Mouse (Mus musculus) CH12.LX (cell line): ENCODE measurements around the gene Ugt1a6b. TPM values are rescaled to one million over a fixed set of nuclear protein-coding genes. Genes with fewer than 3 reads are reported as not detected.

ENCODE experiments used
- DNase-seq: peaks from one replicate; pipeline ENCODE4 v3.0.0-alpha.2; 2013; ENCODE audit errors: extremely low read depth
- H3K27ac ChIP-seq: 2 replicates; pipeline ENCODE4 v1.5.1; 2012; ENCODE audit warnings: low read depth, mild to moderate bottlenecking, control low read depth, moderate library complexity; ENCODE audit not compliant: insufficient read depth
- H3K27me3 ChIP-seq: replicated peaks from 2 replicates; pipeline ENCODE3; 2012; ENCODE audit warnings: inconsistent platforms
- H3K36me3 ChIP-seq, 2 experiments: replicated peaks in 1 of 2; 2 replicates each; pipeline versions ENCODE3 to v1.6.1; 2012; ENCODE audit warnings: inconsistent platforms in 1 of 2, low read length in 1 of 2, mild to moderate bottlenecking in 1 of 2, mixed read lengths in 1 of 2, moderate library complexity in 1 of 2; ENCODE audit not compliant: control insufficient read depth in 1 of 2, insufficient read depth in 1 of 2
- H3K4me1 ChIP-seq, 2 experiments: 2 replicates each; pipeline ENCODE4 v1.6.1; 2012; ENCODE audit warnings: inconsistent platforms in 1 of 2, moderate library complexity in 1 of 2; ENCODE audit not compliant: insufficient read depth in 2 of 2, control insufficient read depth in 1 of 2
- H3K4me2 ChIP-seq: 2 replicates; pipeline ENCODE4 v1.6.1; 2012; ENCODE audit warnings: low read depth, mild to moderate bottlenecking, control low read depth; ENCODE audit not compliant: poor library complexity, insufficient read depth, severe bottlenecking
- H3K4me3 ChIP-seq, 3 experiments: fragments of 150-350 bp in 1 of 3; sonication (generic) in 1 of 3; replicated peaks in 1 of 3; 2 replicates each; pipeline versions ENCODE3 to v1.5.1; 2011 to 2012; ENCODE audit warnings: low read depth in 2 of 3, low read length in 2 of 3, mild to moderate bottlenecking in 2 of 3, moderate library complexity in 2 of 3, control low read depth in 1 of 3, improper control_type of control experiment in 1 of 3, inconsistent platforms in 1 of 3, mixed read lengths in 1 of 3; ENCODE audit not compliant: poor library complexity in 1 of 3
- H3K79me2 ChIP-seq: replicated peaks from 2 replicates; pipeline ENCODE4 v1.6.1; 2012; ENCODE audit warnings: mild to moderate bottlenecking, moderate library complexity; ENCODE audit not compliant: control insufficient read depth, poor library complexity, insufficient read depth, severe bottlenecking; ENCODE audit errors: extremely low read depth
- H3K9ac ChIP-seq: 2 replicates; pipeline ENCODE4 v1.6.1; 2012; ENCODE audit warnings: low read depth, mild to moderate bottlenecking, control low read depth, moderate library complexity; ENCODE audit not compliant: insufficient read depth
- H3K9me3 ChIP-seq: replicated peaks from 2 replicates; pipeline ENCODE3; 2012; ENCODE audit warnings: low read length, inconsistent platforms, mixed read lengths
- BHLHE40 ChIP-seq: IDR thresholded peaks from 2 replicates; pipeline ENCODE4 v1.6.1; 2011; ENCODE audit warnings: mild to moderate bottlenecking, low read depth, low read length, improper control_type of control experiment
- CHD2 ChIP-seq: IDR thresholded peaks from 2 replicates; pipeline ENCODE4 v1.6.1; 2011; ENCODE audit warnings: low read length, improper control_type of control experiment
- CTCF ChIP-seq, 2 experiments: IDR thresholded peaks in 1 of 2; conservative IDR thresholded peaks in 1 of 2; 2 replicates each; pipeline ENCODE4 v1.5.1; 2011 to 2012; ENCODE audit warnings: low read depth in 2 of 2, low read length in 2 of 2, improper control_type of control experiment in 1 of 2, inconsistent platforms in 1 of 2, mild to moderate bottlenecking in 1 of 2, moderate library complexity in 1 of 2
- MAZ ChIP-seq: IDR thresholded peaks from 2 replicates; pipeline ENCODE4 v1.6.1; 2012; ENCODE audit warnings: low read depth, mild to moderate bottlenecking, inconsistent platforms, low read length, improper control_type of control experiment, moderate library complexity
- MEF2A ChIP-seq: IDR thresholded peaks from 2 replicates; pipeline ENCODE4 v1.6.1; 2014; ENCODE audit warnings: low read depth, mild to moderate bottlenecking, inconsistent platforms, low read length, improper control_type of control experiment, borderline replicate concordance
- MYC ChIP-seq: IDR thresholded peaks from 2 replicates; pipeline ENCODE4 v1.6.1; 2011; ENCODE audit warnings: low read depth, mild to moderate bottlenecking, improper control_type of control experiment, low read length
- POLR2AphosphoS2 ChIP-seq: IDR thresholded peaks from 2 replicates; pipeline ENCODE4 v1.6.1; 2011; ENCODE audit warnings: low read depth, low read length, improper control_type of control experiment
- RAD21 ChIP-seq: IDR thresholded peaks from 2 replicates; pipeline ENCODE4 v1.6.1; 2011; ENCODE audit warnings: low read depth, mild to moderate bottlenecking, low read length, improper control_type of control experiment, moderate library complexity
- SIN3A ChIP-seq: IDR thresholded peaks from 2 replicates; pipeline ENCODE4 v1.6.1; 2012; ENCODE audit warnings: low read length, improper control_type of control experiment, inconsistent platforms
- TBP ChIP-seq: conservative IDR thresholded peaks from 2 replicates; pipeline ENCODE4 v1.6.1; 2011; ENCODE audit warnings: low read depth, low read length, improper control_type of control experiment
- TCF12 ChIP-seq: IDR thresholded peaks from 2 replicates; pipeline ENCODE4 v1.6.1; 2014; ENCODE audit warnings: low read depth, mild to moderate bottlenecking, inconsistent platforms, low read length, improper control_type of control experiment
- USF2 ChIP-seq: conservative IDR thresholded peaks from 2 replicates; pipeline ENCODE4 v1.6.1; 2011; ENCODE audit warnings: low read depth, low read length, improper control_type of control experiment
- dilution Hi-C: fragments of 300-500 bp; cut with MboI; formaldehyde crosslinking; loops from 2 replicates; pipeline ENCODE4 v1.14.3; 2020; ENCODE audit warnings: low sequenced_read_pairs; ENCODE audit not compliant: extremely low pct_unique_long_range_greater_than_20kb, extremely low pct_ligation_motif_present
- in situ Hi-C: fragments of 300-500 bp; cut with MboI; formaldehyde crosslinking; loops from 3 replicates; pipeline ENCODE4 v1.14.3; 2019; ENCODE audit warnings: low sequenced_read_pairs, low pct_ligation_motif_present, low pct_unique_long_range_greater_than_20kb, mixed read lengths
- polyA plus RNA-seq: library from polyadenylated mRNA; unstranded; fragments of >175 nt; gene quantifications from 2 replicates; pipeline ENCODE4 v1.2.1, GENCODE M21; 2012; ENCODE audit warnings: low read depth; ENCODE audit not compliant: insufficient read length
- total RNA-seq, 2 experiments: library from RNA; depleted of rRNA; stranded (reverse); fragments of 300-350 nt in 1 of 2; fragments of >200 nt in 1 of 2; gene quantifications; 2 replicates each; pipeline ENCODE4 v1.2.3; 2012 to 2014

Gene Ugt1a6b
- total and polyA plus RNA-seq, 3 experiments, result 0.13 to 0.26 TPM; not detected in 1

DNA sequence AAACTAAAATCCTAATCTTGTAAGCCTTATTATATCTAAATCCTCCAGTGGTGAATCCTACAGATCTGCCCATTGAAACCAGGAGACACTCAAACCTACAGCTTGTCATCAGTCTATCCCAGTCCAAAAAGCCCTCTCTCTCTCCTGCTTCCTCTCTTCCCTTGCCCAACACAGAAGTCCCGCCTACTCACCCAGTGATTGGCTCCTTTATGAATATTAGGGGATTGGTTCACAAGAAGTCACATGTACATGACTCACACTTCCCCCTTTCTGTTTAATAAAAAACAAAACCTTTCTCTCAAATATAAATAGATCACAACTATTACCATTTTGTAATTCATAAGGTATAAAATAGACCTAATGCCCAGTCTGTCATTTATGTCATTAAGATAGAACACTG lies 25.9 kb upstream of the Ugt1a6b start:
- no peaks in the 10 kb centered on the region for H3K36me3 ChIP-seq
- H3K79me2 ChIP-seq, result no peaks in the 10 kb centered on the region
- no peak overlapping the region for H3K4me3 ChIP-seq
- dilution Hi-C loops (no loop called here), in situ Hi-C loops (no loop called here)
- no peak overlapping the region for H3K27ac ChIP-seq
- H3K27me3 ChIP-seq, result no peaks in the 10 kb centered on the region
- no peaks in the 10 kb centered on the region; a peak in 1 of 4 replicates for H3K4me1 ChIP-seq
- no peak overlapping the region for H3K9ac ChIP-seq
- H3K9me3 ChIP-seq, result no peaks in the 10 kb centered on the region
- no peak for TF ChIP-seq BHLHE40
- no peak for TF ChIP-seq USF2
- no peak for TF ChIP-seq TCF12
- no peak for TF ChIP-seq CHD2
- TF ChIP-seq MEF2A, result no peak
- TF ChIP-seq RAD21, result no peak
- TF ChIP-seq SIN3A, result no peak
- no peak for TF ChIP-seq MYC
- TF ChIP-seq, all 38 proteins: peak for 0
- no peak overlapping the region for H3K4me2 ChIP-seq
- DNase-seq, result peak; percentile 21

DNA sequence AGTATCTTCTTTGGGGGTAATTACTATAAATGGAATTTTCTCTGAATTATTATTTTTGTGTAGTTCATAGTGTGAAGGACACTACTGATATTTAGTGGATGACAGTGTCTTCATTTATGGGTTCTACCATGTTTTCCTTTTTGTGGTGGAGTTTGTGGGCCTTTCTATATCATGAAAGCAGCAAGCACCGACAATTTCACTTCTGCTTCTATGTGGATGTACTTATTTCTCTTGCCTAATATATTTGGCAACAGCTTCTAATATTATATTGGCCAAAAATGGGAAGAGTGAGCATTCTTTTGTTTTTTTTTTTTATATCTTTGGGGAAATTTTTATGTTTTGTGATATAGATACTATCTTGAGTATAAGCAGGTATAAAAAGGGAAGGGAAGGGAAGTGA lies 21.4 kb upstream of the Ugt1a6b start:
- Histone ChIP-seq H3K27ac (no peak overlapping the region), H3K27me3 (no peaks in the 10 kb centered on the region), H3K9me3 (no peaks in the 10 kb centered on the region), H3K79me2 (no peaks in the 10 kb centered on the region), H3K4me1 (no peaks in the 10 kb centered on the region; a peak in 1 of 4 replicates), H3K4me2 (no peak overlapping the region), H3K36me3 (no peaks in the 10 kb centered on the region), H3K9ac (no peak overlapping the region), H3K4me3 (no peak overlapping the region)
- no peak for TF ChIP-seq MAZ
- TF ChIP-seq BHLHE40, result no peak
- no peak for TF ChIP-seq CTCF (conservative IDR thresholded peaks at IDR 0.05 in 1 of 2, IDR thresholded peaks at IDR 0.05 in 1 of 2; ENCODE audit: low read depth in 2 of 2, low read length in 2 of 2)
- TF ChIP-seq SIN3A, result no peak
- no peak for TF ChIP-seq POLR2AphosphoS2
- TF ChIP-seq MYC, result no peak
- in situ Hi-C loops (no loop called here), dilution Hi-C loops (no loop called here)
- no peak for DNase-seq

DNA sequence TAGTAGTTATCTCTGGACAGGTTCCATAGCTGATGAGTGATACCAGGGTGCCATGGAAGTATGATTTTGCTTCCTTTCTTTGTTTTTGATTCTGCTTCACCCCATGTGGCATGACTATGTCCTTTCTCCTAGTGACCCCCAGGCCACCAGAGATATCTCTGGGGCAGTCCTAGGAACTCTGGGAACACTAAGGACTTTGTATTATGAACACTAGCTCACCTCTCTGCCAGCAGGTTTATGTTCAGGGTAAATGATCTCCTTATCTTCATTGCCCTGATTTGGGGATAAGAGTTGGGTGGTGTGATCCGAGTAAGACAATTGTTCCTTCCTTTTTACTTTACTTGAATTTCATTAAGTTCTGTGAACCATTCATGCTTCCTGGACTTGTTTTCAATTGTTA lies 16.9 kb upstream of the Ugt1a6b start:
- H3K36me3 ChIP-seq, result no peaks in the 10 kb centered on the region

More for the DNA sequence above, 16.9 kb upstream of the Ugt1a6b start:
- Histone ChIP-seq H3K4me1 (no peaks in the 10 kb centered on the region), H3K9me3 (no peaks in the 10 kb centered on the region), H3K79me2 (no peaks in the 10 kb centered on the region), H3K27ac (no peak overlapping the region), H3K4me2 (no peak overlapping the region), H3K27me3 (peaks cover 3% of the 10 kb centered on the region), H3K9ac (no peak overlapping the region), H3K4me3 (no peak overlapping the region)
- in situ Hi-C loops (no loop called here), dilution Hi-C loops (no loop called here)
- DNase-seq, result no peak
- no peak for TF ChIP-seq RAD21
- TF ChIP-seq TCF12, result no peak
- no peak for TF ChIP-seq SIN3A
- no peak for TF ChIP-seq TBP
